Mouse (Mus musculus) midbrain, embryonic 16.5 days (tissue): ENCODE data around the gene Cish. TPM values are rescaled to one million over a fixed set of nuclear protein-coding genes. Genes with fewer than 3 reads are reported as not detected.

ENCODE experiments used
- ATAC-seq: fragments of 200-750 bp; cut with Nextera tagmentation; 2 replicates; pipeline ENCODE4 v1.8.0; 2017; ENCODE audit warnings: moderate TSS enrichment
- H3K27ac ChIP-seq: fragments of 300-500 bp; sonication (generic); 2 replicates; pipeline ENCODE4 v1.5.1; 2014; ENCODE audit warnings: mild to moderate bottlenecking, low read length, mixed read lengths
- H3K27me3 ChIP-seq: fragments of 300-500 bp; sonication (generic); 2 replicates; pipeline ENCODE4 v1.6.1; 2014; ENCODE audit warnings: low read depth, low read length, mixed read lengths; ENCODE audit not compliant: control insufficient read depth, insufficient read depth
- H3K36me3 ChIP-seq: fragments of 300-500 bp; sonication (generic); 2 replicates; pipeline ENCODE4 v1.6.1; 2014; ENCODE audit warnings: mild to moderate bottlenecking, low read length, moderate library complexity, mixed read lengths; ENCODE audit not compliant: control insufficient read depth, insufficient read depth
- H3K4me1 ChIP-seq: fragments of 300-500 bp; sonication (generic); 2 replicates; pipeline ENCODE4 v1.6.1; 2014; ENCODE audit warnings: mild to moderate bottlenecking, low read length, mixed read lengths; ENCODE audit not compliant: control insufficient read depth, insufficient read depth
- H3K4me2 ChIP-seq: fragments of 300-500 bp; sonication (generic); 2 replicates; pipeline ENCODE4 v1.6.1; 2014; ENCODE audit warnings: mild to moderate bottlenecking, low read length, mixed read lengths
- H3K4me3 ChIP-seq: fragments of 300-500 bp; sonication (generic); 2 replicates; pipeline ENCODE4 v1.5.1; 2014; ENCODE audit warnings: low read depth, mild to moderate bottlenecking, low read length, moderate library complexity, mixed read lengths
- H3K9ac ChIP-seq: fragments of 300-500 bp; sonication (generic); 2 replicates; pipeline ENCODE4 v1.6.1; 2014; ENCODE audit warnings: low read depth, low read length, mixed read lengths
- H3K9me3 ChIP-seq: fragments of 300-500 bp; sonication (generic); replicated peaks from 2 replicates; pipeline ENCODE4 v1.6.1; 2014; ENCODE audit warnings: mild to moderate bottlenecking, low read length, mixed read lengths; ENCODE audit not compliant: control insufficient read depth, poor library complexity, severe bottlenecking
- WGBS: fragments of 180-500 bp; shearing (Covaris S2); extraction: QIAGEN DNeasy Blood & Tissue Kit; methylation state at CpG from one replicate; pipeline ENCODE4 v1.1.7; 2014; 5-methylcytosine and 5-hydroxymethylcytosine counted together
- polyA plus RNA-seq: library from polyadenylated mRNA; unstranded; fragments of >200 nt; fragmentation: Nextera tagmentation; extraction: Ambion mirVana; gene quantifications from 2 replicates; pipeline ENCODE4 v1.2.1, GENCODE M21; 2015

The Cish gene
- polyA plus RNA-seq, 1 experiment from 2014 or later, result 8.6 TPM

- no peak for ATAC-seq
- 47% methylated on average over 2 of the region's 2 CpGs for WGBS
- no peak overlapping the region for H3K27ac ChIP-seq
Measured at GRCm38 (mm10) chr9:107260429-107260828, 35.4 kb upstream of the Cish start.

GRCm38 (mm10) chr9:107260836-107261235 lies 35.0 kb upstream of the Cish start:
- no peak for ATAC-seq
- Histone ChIP-seq H3K27ac (no peak overlapping the region), H3K36me3 (no peaks in the 10 kb centered on the region), H3K4me2 (no peak overlapping the region), H3K4me3 (no peak overlapping the region), H3K9ac (no peak overlapping the region), H3K4me1 (peaks cover 2% of the 10 kb centered on the region), H3K27me3 (no peaks in the 10 kb centered on the region), H3K9me3 (no peaks in the 10 kb centered on the region)
- 62% methylated on average over 8 of the region's 8 CpGs for WGBS

More at GRCm38 (mm10) chr9:107260429-107260828, 35.4 kb upstream of the Cish start:
- Histone ChIP-seq H3K4me1 (peaks cover 6% of the 10 kb centered on the region), H3K4me2 (no peak overlapping the region), H3K36me3 (no peaks in the 10 kb centered on the region), H3K9me3 (no peaks in the 10 kb centered on the region), H3K4me3 (no peak overlapping the region), H3K9ac (no peak overlapping the region), H3K27me3 (no peaks in the 10 kb centered on the region)

GRCm38 (mm10) chr9:107261792-107262191 lies 34.0 kb upstream of the Cish start:
- Histone ChIP-seq H3K4me2 (no peak overlapping the region), H3K36me3 (no peaks in the 10 kb centered on the region), H3K9ac (no peak overlapping the region), H3K9me3 (no peaks in the 10 kb centered on the region), H3K27me3 (no peaks in the 10 kb centered on the region), H3K4me1 (no peaks in the 10 kb centered on the region), H3K4me3 (no peak overlapping the region), H3K27ac (no peak overlapping the region)
- ATAC-seq, result no peak
- WGBS, result 79% methylated on average over 6 of the region's 6 CpGs

- no peak overlapping the region for H3K27ac ChIP-seq
- no peak overlapping the region for H3K4me2 ChIP-seq
- no peak overlapping the region for H3K9ac ChIP-seq
- no peak for ATAC-seq
- H3K4me1 ChIP-seq, result no peaks in the 10 kb centered on the region
- no peaks in the 10 kb centered on the region for H3K9me3 ChIP-seq
- 72% methylated on average over 7 of the region's 7 CpGs for WGBS
- H3K36me3 ChIP-seq, result no peaks in the 10 kb centered on the region
- no peaks in the 10 kb centered on the region for H3K27me3 ChIP-seq
- H3K4me3 ChIP-seq, result no peak overlapping the region
Measured at GRCm38 (mm10) chr9:107262375-107262774, 33.5 kb upstream of the Cish start.

GRCm38 (mm10) chr9:107263912-107264311 lies 31.9 kb upstream of the Cish start:
- ATAC-seq, result no peak
- no peak overlapping the region for H3K4me3 ChIP-seq
- H3K27ac ChIP-seq, result no peak overlapping the region
- 91% methylated on average over 5 of the region's 5 CpGs for WGBS
- H3K9ac ChIP-seq, result no peak overlapping the region
- no peaks in the 10 kb centered on the region for H3K36me3 ChIP-seq
- no peak overlapping the region for H3K4me2 ChIP-seq
- no peaks in the 10 kb centered on the region for H3K27me3 ChIP-seq
- no peaks in the 10 kb centered on the region for H3K9me3 ChIP-seq
- H3K4me1 ChIP-seq, result no peaks in the 10 kb centered on the region

- no peak overlapping the region for H3K4me2 ChIP-seq
- no peaks in the 10 kb centered on the region for H3K9me3 ChIP-seq
- ATAC-seq, result no peak
- no peak overlapping the region for H3K4me3 ChIP-seq
- no peaks in the 10 kb centered on the region for H3K27me3 ChIP-seq
- H3K36me3 ChIP-seq, result no peaks in the 10 kb centered on the region
- H3K9ac ChIP-seq, result no peak overlapping the region
- no peaks in the 10 kb centered on the region for H3K4me1 ChIP-seq
- WGBS, result 66% methylated on average over 3 of the region's 3 CpGs
- H3K27ac ChIP-seq, result no peak overlapping the region
Measured at GRCm38 (mm10) chr9:107264731-107265130, 31.1 kb upstream of the Cish start.

- Histone ChIP-seq H3K27me3 (no peaks in the 10 kb centered on the region), H3K36me3 (no peaks in the 10 kb centered on the region), H3K4me2 (no peak overlapping the region), H3K4me3 (no peak overlapping the region), H3K9me3 (no peaks in the 10 kb centered on the region), H3K9ac (no peak overlapping the region), H3K27ac (no peak overlapping the region), H3K4me1 (no peaks in the 10 kb centered on the region)
- ATAC-seq, result no peak
- WGBS, result 88% methylated on average over 1 of the region's 1 CpGs
Measured at GRCm38 (mm10) chr9:107267028-107267427, 28.8 kb upstream of the Cish start.

- Histone ChIP-seq H3K27ac (no peak overlapping the region), H3K9ac (no peak overlapping the region), H3K4me1 (no peaks in the 10 kb centered on the region), H3K27me3 (no peaks in the 10 kb centered on the region), H3K4me2 (no peak overlapping the region), H3K4me3 (no peak overlapping the region), H3K9me3 (no peaks in the 10 kb centered on the region), H3K36me3 (no peaks in the 10 kb centered on the region)
- 69% methylated on average over 4 of the region's 4 CpGs for WGBS
- no peak for ATAC-seq
Measured at GRCm38 (mm10) chr9:107267721-107268402, 28.0 kb upstream of the Cish start.

GRCm38 (mm10) chr9:107269772-107270171 lies 26.1 kb upstream of the Cish start:
- WGBS, result 100% methylated on average over 1 of the region's 1 CpGs
- H3K9me3 ChIP-seq, result no peaks in the 10 kb centered on the region
- no peak for ATAC-seq
- no peaks in the 10 kb centered on the region for H3K4me1 ChIP-seq
- H3K4me2 ChIP-seq, result no peak overlapping the region
- H3K27me3 ChIP-seq, result no peaks in the 10 kb centered on the region
- H3K36me3 ChIP-seq, result no peaks in the 10 kb centered on the region
- no peak overlapping the region for H3K27ac ChIP-seq
- no peak overlapping the region for H3K9ac ChIP-seq
- no peak overlapping the region for H3K4me3 ChIP-seq
